Mouse (Mus musculus) embryonic facial prominence, embryonic 14.5 days (tissue): Measurements from ENCODE around the gene Ccar1. TPM values are rescaled to one million over a fixed set of nuclear protein-coding genes. Genes with fewer than 3 reads are reported as not detected.

ENCODE experiments used
- ATAC-seq: fragments of 200-750 bp; cut with Nextera tagmentation; 2 replicates; pipeline ENCODE4 v1.8.0; 2017; ENCODE audit warnings: low read depth, moderate number of reproducible peaks, moderate TSS enrichment
- DNase-seq: peaks from one replicate; pipeline ENCODE4 v3.0.0-alpha.2; 2015; ENCODE audit warnings: low spot score
- H3K27ac ChIP-seq: fragments of 300-500 bp; sonication (generic); replicated peaks from 2 replicates; pipeline ENCODE4 v1.5.1; 2014; ENCODE audit warnings: low read depth, mild to moderate bottlenecking, low read length, moderate library complexity
- H3K27me3 ChIP-seq: fragments of 300-500 bp; sonication (generic); replicated peaks from 2 replicates; pipeline ENCODE4 v1.6.1; 2014; ENCODE audit warnings: low read length; ENCODE audit not compliant: control insufficient read depth, insufficient read depth
- H3K36me3 ChIP-seq: fragments of 300-500 bp; sonication (generic); 2 replicates; pipeline ENCODE4 v1.6.1; 2014; ENCODE audit warnings: low read length, mixed read lengths; ENCODE audit not compliant: control insufficient read depth, insufficient read depth
- H3K4me1 ChIP-seq: fragments of 300-500 bp; sonication (generic); 2 replicates; pipeline ENCODE4 v1.6.1; 2014; ENCODE audit warnings: antibody characterized with exemption, low read length; ENCODE audit not compliant: control insufficient read depth, insufficient read depth
- H3K4me2 ChIP-seq: fragments of 300-500 bp; sonication (generic); 2 replicates; pipeline ENCODE4 v1.6.1; 2014; ENCODE audit warnings: low read depth, mild to moderate bottlenecking, low read length, moderate library complexity, mixed read lengths
- H3K4me3 ChIP-seq: fragments of 300-500 bp; sonication (generic); 2 replicates; pipeline ENCODE4 v1.5.1; 2014; ENCODE audit warnings: low read depth, mild to moderate bottlenecking, low read length
- H3K9ac ChIP-seq: fragments of 300-500 bp; sonication (generic); 2 replicates; pipeline ENCODE4 v1.6.1; 2014; ENCODE audit warnings: low read depth, mild to moderate bottlenecking, low read length, moderate library complexity, mixed read lengths
- H3K9me3 ChIP-seq: fragments of 300-500 bp; sonication (generic); 2 replicates; pipeline ENCODE4 v1.6.1; 2016; ENCODE audit warnings: low read length; ENCODE audit not compliant: control insufficient read depth
- WGBS: fragments of 180-500 bp; shearing (Covaris S2); extraction: QIAGEN DNeasy Blood & Tissue Kit; methylation state at CpG from one replicate; pipeline ENCODE4 v1.1.7; 2014; 5-methylcytosine and 5-hydroxymethylcytosine counted together
- polyA plus RNA-seq: library from polyadenylated mRNA; unstranded; fragments of >200 nt; fragmentation: Nextera tagmentation; extraction: Ambion mirVana; gene quantifications from 2 replicates; pipeline ENCODE4 v1.2.1, GENCODE M21; 2014

Gene Ccar1
- polyA plus RNA-seq = 103 and 104 TPM in 2 replicates

DNA sequence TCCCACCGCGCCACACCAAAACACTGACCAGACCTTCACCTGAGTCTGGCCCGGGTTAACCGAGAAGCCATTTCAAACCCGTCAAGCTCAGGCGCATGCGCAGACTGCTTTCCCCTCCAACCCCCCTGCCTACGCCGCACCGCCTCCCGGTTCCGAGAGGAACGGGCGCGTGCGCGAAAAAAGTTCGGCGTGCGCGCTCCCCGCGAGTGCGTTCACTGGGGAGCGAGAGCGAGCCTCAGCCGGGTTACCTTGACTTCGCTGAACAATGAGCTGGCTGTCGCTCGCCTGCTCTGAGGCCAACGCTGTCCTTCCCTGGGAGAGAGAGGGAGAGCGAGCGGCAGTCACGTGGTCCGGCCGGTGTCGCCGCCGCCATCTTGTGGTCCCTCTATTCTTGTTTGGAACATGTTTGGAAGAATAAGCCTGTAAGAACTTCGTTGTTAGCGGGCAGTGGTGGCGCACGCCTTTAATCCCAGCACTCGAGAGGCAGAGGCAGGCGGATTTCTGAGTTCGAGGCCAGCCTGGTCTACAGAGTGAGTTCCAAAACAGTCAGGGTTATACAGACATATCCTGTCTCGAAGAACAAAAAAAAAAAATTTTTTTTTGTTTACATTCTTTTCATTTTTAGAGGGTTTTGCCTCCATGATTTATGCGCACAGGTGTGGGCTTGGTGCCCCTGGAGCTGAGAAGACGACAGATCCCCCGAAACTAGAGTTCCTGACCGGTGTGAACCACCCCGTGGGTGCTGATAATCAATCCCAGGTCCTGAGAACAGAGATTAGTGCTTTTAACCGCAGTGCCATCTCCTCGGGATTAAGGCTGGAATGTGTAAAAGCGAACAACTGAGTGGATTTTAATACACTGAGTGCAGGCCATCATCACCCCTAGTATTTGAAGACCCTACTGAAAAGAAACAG is at the start of gene Ccar1:
TSS of gene Ccar1 (minus strand) at position 110 of the 914 bp plus-strand sequence.
- Histone ChIP-seq H3K36me3 (peaks cover 30% of the 10 kb centered on the region), H3K4me3 (peak within 1 kb of the TSS; percentile 95)

DNA sequence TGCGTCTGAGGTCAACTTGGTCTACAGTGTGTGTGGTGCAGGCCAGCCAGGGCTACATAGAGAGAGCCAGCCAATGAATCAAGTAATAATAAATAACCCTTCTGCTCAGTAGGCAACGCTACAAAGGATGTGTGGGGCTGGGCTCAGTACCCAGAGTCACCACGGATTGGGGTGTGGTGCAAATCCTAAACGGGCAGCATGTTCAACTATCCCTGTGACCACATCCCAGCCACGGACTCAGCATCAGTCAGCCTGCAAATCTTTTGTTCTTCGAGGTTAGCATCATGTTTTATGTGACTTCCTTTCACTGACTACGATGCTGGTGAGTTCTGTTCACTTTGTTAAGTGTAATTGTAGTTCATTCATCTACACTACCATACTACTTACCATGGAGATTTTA is 48.6 kb upstream of the Ccar1 start:
- Histone ChIP-seq H3K9me3 (no peaks in the 10 kb centered on the region), H3K27me3 (no peaks in the 10 kb centered on the region), H3K4me3 (no peak overlapping the region), H3K27ac (no peak overlapping the region), H3K9ac (no peak overlapping the region), H3K36me3 (peaks cover 32% of the 10 kb centered on the region), H3K4me2 (no peak overlapping the region), H3K4me1 (peaks cover 14% of the 10 kb centered on the region; the same call in 1 of the 2 replicates)
- WGBS = 90% methylated on average over 7 of the region's 7 CpGs
- DNase-seq (no peak), ATAC-seq (no peak)

More for the DNA sequence above, at the start of gene Ccar1:
- ATAC-seq (peak; percentile 99), DNase-seq (peak; percentile 99)
- Histone ChIP-seq H3K9ac (peak within 1 kb of the TSS; percentile 97), H3K4me1 (0 out of 2 replicates have a peak, but pooled peaks cover 3% of the 10 kb centered on the region), H3K27me3 (no peaks in the 10 kb centered on the region), H3K4me2 (peak within 1 kb of the TSS; percentile 59), H3K9me3 (no peaks in the 10 kb centered on the region), H3K27ac (peak within 1 kb of the TSS; percentile 97)
- WGBS = 4% methylated on average over 37 of the region's 55 CpGs

DNA sequence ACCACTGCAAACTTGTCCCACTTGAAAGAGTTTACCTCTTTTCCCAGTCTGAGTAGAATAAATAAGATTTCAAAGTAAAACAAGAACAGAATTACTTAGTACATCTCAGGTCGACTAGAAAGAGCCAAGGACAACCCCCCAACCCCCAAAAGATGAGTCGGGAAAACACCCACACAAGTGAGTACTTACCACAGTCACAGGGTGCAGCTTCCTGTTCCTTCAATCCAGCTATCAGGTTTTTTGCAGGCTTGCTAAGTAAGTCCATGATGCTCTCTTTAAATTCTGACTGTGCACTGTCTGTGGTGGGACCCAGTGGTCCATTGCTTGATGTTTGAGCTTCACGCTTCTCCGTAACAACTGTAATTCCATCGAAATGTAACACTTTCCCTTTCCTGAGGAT is 45.9 kb upstream of the Ccar1 start:
- DNase-seq (no peak), ATAC-seq (no peak)
- Histone ChIP-seq H3K9me3 (no peaks in the 10 kb centered on the region), H3K4me2 (no peak overlapping the region), H3K36me3 (peaks cover 36% of the 10 kb centered on the region), H3K9ac (no peak overlapping the region), H3K27me3 (no peaks in the 10 kb centered on the region), H3K4me1 (no peaks in the 10 kb centered on the region), H3K27ac (no peak overlapping the region), H3K4me3 (no peak overlapping the region)
- WGBS = 89% methylated on average over 5 of the region's 5 CpGs

DNA sequence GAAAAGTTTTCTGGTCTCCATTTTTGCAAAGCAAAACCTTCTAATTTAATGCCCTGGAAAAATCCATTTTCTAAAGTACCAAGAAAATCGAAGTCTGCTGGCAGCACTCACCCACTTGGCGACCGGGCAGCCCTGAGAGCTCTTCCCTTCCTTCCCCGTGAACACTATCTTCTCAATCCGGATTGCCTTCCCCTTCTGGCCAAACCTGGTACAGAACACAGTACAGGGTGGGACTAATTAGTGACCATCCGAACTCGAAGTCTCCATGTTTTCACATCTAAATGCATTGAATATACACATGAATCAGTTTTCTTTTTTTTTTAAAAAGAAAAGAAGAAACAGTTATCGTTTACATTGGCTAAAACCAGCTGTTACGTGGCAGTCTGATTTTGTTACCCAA is 40.7 kb upstream of the Ccar1 start:
- Histone ChIP-seq H3K9me3 (no peaks in the 10 kb centered on the region), H3K4me3 (no peak overlapping the region), H3K27me3 (no peaks in the 10 kb centered on the region), H3K4me2 (no peak overlapping the region), H3K27ac (no peak overlapping the region), H3K4me1 (no peaks in the 10 kb centered on the region), H3K9ac (no peak overlapping the region), H3K36me3 (peaks cover 27% of the 10 kb centered on the region; the same call in 1 of the 2 replicates)
- no peak for ATAC-seq
- WGBS = 78% methylated on average over 9 of the region's 9 CpGs
- no peak for DNase-seq

DNA sequence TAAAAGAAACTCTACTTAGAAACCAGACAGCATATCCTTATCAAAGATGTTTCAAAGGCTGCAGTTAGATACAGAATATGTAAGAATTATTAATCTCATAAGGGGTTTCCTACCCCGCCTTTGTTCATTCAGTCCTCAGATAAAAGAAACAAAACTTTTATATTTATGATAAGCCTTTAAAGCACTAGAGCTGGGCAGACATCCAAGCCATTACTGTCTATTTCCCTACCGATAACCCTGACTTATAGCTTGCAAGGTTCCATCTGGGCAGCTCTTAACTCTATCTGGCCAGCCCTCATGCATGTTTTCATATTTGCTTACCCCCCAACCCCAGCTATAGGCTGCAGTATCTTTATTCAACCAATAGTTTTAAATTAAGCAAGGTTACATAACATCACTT is 39.5 kb upstream of the Ccar1 start:
- H3K27ac ChIP-seq = no peak overlapping the region
- H3K36me3 ChIP-seq = peaks cover 24% of the 10 kb centered on the region; the same call in 1 of the 2 replicates
- DNase-seq = no peak
- 77% methylated on average over 2 of the region's 2 CpGs for WGBS
- H3K4me1 ChIP-seq = no peaks in the 10 kb centered on the region
- H3K4me3 ChIP-seq = no peak overlapping the region
- ATAC-seq = no peak
- no peak overlapping the region for H3K9ac ChIP-seq
- no peak overlapping the region for H3K4me2 ChIP-seq
- no peaks in the 10 kb centered on the region for H3K9me3 ChIP-seq
- H3K27me3 ChIP-seq = no peaks in the 10 kb centered on the region

DNA sequence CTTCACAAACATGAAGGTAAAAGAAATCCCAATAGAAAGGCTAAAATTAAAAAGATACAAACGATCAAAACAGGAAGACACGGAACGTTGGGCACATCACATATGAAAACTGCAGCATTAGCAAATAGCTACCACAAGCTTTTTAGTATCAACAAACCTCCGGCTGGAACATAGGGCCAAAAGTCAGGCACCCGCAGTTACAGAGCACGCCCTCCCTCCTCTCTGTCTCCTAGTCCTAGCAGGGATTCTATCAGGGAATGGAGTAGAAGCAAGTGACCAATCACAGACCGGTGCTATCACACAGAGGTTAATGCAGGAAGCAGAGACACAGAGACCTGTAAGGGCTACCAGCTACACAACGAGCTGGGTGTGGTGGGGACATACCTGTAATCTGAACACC is 32.4 kb upstream of the Ccar1 start:
- no peak overlapping the region for H3K9ac ChIP-seq
- H3K27ac ChIP-seq = no peak overlapping the region
- H3K27me3 ChIP-seq = no peaks in the 10 kb centered on the region
- peaks cover 23% of the 10 kb centered on the region for H3K36me3 ChIP-seq
- ATAC-seq (no peak), DNase-seq (no peak)
- H3K4me3 ChIP-seq = no peak overlapping the region
- no peaks in the 10 kb centered on the region for H3K9me3 ChIP-seq
- H3K4me2 ChIP-seq = no peak overlapping the region
- no peaks in the 10 kb centered on the region for H3K4me1 ChIP-seq
- 78% methylated on average over 8 of the region's 8 CpGs for WGBS

DNA sequence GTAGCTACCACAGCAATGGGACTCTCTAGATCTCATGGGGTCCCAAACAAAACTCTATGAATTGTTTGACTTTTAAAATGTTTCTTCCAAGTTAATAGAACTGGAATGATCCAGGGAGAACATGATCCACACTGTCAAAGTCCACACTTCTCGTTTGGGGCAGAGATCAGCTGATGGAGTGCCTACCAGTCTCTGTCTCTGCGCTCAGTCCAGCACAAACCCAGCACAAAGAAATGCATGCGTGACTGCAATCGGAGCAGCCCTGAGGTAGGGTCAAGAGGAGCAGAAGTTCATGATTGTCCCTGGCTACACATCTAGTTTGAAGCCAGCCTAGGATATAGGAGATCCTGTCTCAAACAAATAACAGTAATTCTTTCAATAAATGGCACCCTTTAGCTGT is 31.3 kb upstream of the Ccar1 start:
- ATAC-seq (no peak), DNase-seq (no peak)
- no peak overlapping the region for H3K9ac ChIP-seq
- no peak overlapping the region for H3K4me2 ChIP-seq
- H3K9me3 ChIP-seq = no peaks in the 10 kb centered on the region
- WGBS = 64% methylated on average over 4 of the region's 4 CpGs
- H3K27me3 ChIP-seq = no peaks in the 10 kb centered on the region
- peaks cover 33% of the 10 kb centered on the region for H3K36me3 ChIP-seq
- H3K4me1 ChIP-seq = no peaks in the 10 kb centered on the region
- no peak overlapping the region for H3K27ac ChIP-seq
- H3K4me3 ChIP-seq = no peak overlapping the region

DNA sequence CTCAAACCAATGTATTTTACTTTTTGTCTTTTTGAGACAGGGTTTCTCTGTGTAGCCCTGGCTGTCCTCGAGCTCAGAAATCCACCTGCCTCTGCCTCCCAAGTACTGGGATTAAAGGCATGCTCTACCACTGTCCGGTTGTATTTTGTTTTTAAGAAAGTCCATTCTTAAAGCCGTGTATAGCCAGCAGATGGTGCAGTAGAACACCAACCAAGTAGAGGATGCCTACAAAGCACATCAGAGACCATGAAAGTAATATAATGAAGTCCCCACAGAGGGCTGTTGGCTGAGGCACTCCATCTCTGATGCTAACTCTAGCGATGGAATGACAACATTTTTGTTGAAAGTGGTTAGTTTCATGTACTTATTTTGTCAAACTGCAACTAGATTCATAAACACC is 17.9 kb upstream of the Ccar1 start:
- Histone ChIP-seq H3K4me3 (no peak overlapping the region), H3K9me3 (no peaks in the 10 kb centered on the region), H3K36me3 (peaks cover 35% of the 10 kb centered on the region), H3K4me2 (no peak overlapping the region), H3K27ac (no peak overlapping the region), H3K9ac (no peak overlapping the region), H3K27me3 (no peaks in the 10 kb centered on the region), H3K4me1 (no peaks in the 10 kb centered on the region)
- DNase-seq (no peak), ATAC-seq (no peak)
- WGBS = 80% methylated on average over 4 of the region's 4 CpGs

DNA sequence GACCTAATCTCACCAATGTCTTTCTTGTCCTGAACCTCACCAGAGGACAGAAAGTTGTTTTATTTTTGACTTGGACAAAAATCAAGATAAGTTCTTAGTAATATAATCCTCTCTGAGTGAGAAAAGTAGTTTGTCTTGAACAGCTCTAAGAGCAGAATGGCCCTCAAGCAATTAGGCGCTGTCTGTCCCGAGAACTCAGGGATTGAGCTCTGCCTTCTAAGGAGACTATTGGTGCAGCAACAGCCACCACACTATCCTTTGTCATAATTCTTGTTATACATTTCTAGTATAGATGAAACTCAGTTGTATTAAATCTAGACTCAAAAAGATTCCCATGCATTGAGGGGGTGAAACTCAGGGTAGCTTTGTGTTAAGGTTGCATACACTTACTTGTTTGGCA is 16.7 kb upstream of the Ccar1 start:
- Histone ChIP-seq H3K4me2 (no peak overlapping the region), H3K36me3 (peaks cover 27% of the 10 kb centered on the region), H3K27ac (no peak overlapping the region), H3K9me3 (no peaks in the 10 kb centered on the region), H3K27me3 (no peaks in the 10 kb centered on the region), H3K4me3 (no peak overlapping the region), H3K9ac (no peak overlapping the region), H3K4me1 (no peaks in the 10 kb centered on the region)
- WGBS = 94% methylated on average over 2 of the region's 2 CpGs
- DNase-seq (no peak), ATAC-seq (no peak)
